Mouse (Mus musculus): Measurements from ENCODE around the gene Rpl10-ps3. TPM values are rescaled to one million over a fixed set of nuclear protein-coding genes. Genes with fewer than 3 reads are reported as not detected.

Gene Rpl10-ps3
- 76.0 TPM for polyA plus RNA-seq (2015; fragmentation: Illumina TruSeq; extraction: RNeasy Lipid Tissue Mini Kit (QIAGEN cat#74804); ENCODE audit: insufficient read depth, low read depth, low replicate concordance)

DNA sequence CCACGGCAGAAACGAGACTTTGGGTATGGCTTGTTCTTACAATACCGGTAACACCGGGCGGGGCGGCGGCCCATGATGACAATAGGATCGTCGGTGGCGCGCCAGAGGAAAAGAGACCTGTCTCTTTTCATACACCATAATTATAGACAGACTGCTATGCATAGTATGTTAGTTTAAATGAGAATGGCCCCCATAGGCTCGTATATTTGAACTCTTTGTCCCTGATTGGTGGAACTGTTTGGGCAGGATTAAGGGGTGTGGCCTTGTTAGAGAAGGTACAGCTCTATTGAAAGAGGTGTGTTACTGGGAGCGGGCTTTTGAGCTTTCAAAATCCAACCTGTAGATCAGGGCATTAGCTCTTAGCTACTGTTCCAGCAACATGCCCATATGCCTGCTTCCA lies at the start of gene Rpl10-ps3:
Rpl10-ps3 (minus strand) TSS at position 101 of the 400 bp plus-strand sequence.

Other genes starting within 250 kb of the Rpl10-ps3 start
- 3.4 TPM for gene Plet1, start 149.6 kb upstream of the Rpl10-ps3 start, polyA plus RNA-seq (2015; fragmentation: Illumina TruSeq; extraction: RNeasy Lipid Tissue Mini Kit (QIAGEN cat#74804); ENCODE audit: insufficient read depth, low read depth, low replicate concordance)
- 13.8 TPM for gene Pts, start 183.8 kb upstream of the Rpl10-ps3 start, polyA plus RNA-seq (2015; fragmentation: Illumina TruSeq; extraction: RNeasy Lipid Tissue Mini Kit (QIAGEN cat#74804); ENCODE audit: insufficient read depth, low read depth, low replicate concordance)
- gene Il18, start 209.9 kb upstream of the Rpl10-ps3 start, polyA plus RNA-seq (2015; fragmentation: Illumina TruSeq; extraction: RNeasy Lipid Tissue Mini Kit (QIAGEN cat#74804); ENCODE audit: insufficient read depth, low read depth, low replicate concordance): 4.1 TPM
- gene Bco2, start 210.2 kb upstream of the Rpl10-ps3 start, polyA plus RNA-seq (2015; fragmentation: Illumina TruSeq; extraction: RNeasy Lipid Tissue Mini Kit (QIAGEN cat#74804); ENCODE audit: insufficient read depth, low read depth, low replicate concordance): 0.39 TPM
- gene Tex12, start 216.4 kb upstream of the Rpl10-ps3 start, polyA plus RNA-seq (2015; fragmentation: Illumina TruSeq; extraction: RNeasy Lipid Tissue Mini Kit (QIAGEN cat#74804); ENCODE audit: insufficient read depth, low read depth, low replicate concordance): not detected